Mouse (Mus musculus): ENCODE measurements around the gene Dab2ip. TPM values are rescaled to one million over a fixed set of nuclear protein-coding genes. Genes with fewer than 3 reads are reported as not detected.

Dab2ip gene
- polyA plus RNA-seq, 1 experiment from 2014 or later: 50.5 TPM

Other genes with a start within 250 kb of the Dab2ip start
- gene Stom, start 221.3 kb upstream of the Dab2ip start, polyA plus RNA-seq (2014; fragmentation: Nextera tagmentation; extraction: Ambion mirVana): 30.2 and 33.2 TPM in 2 replicates
- not detected in 2 replicates for gene 4930568D16Rik, start 190.5 kb upstream of the Dab2ip start, polyA plus RNA-seq (2014; fragmentation: Nextera tagmentation; extraction: Ambion mirVana)
- not detected in 2 replicates for gene 4930402F06Rik, start 161.1 kb upstream of the Dab2ip start, polyA plus RNA-seq (2014; fragmentation: Nextera tagmentation; extraction: Ambion mirVana)
- gene Ggta1, start 95.0 kb upstream of the Dab2ip start, polyA plus RNA-seq (2014; fragmentation: Nextera tagmentation; extraction: Ambion mirVana): 32.5 and 35.7 TPM in 2 replicates